Mouse (Mus musculus) MEL (cell line): ENCODE data around the gene Pex13.

ENCODE experiments used
- CTCF ChIP-seq, 3 experiments: IDR thresholded peaks in 2 of 3; conservative IDR thresholded peaks in 1 of 3; 2 replicates each; pipeline ENCODE4 v1.5.1; 2011 to 2012; ENCODE audit warnings: low read length in 3 of 3, low read depth in 2 of 3, mild to moderate bottlenecking in 2 of 3, improper control_type of control experiment in 1 of 3, inconsistent platforms in 1 of 3, mixed read lengths in 1 of 3, moderate library complexity in 1 of 3; ENCODE audit not compliant: control insufficient read depth in 1 of 3, insufficient read depth in 1 of 3, poor library complexity in 1 of 3, severe bottlenecking in 1 of 3
- EP300 ChIP-seq, 2 experiments: IDR thresholded peaks; 2 replicates each; pipeline ENCODE4 v1.6.1; 2011; ENCODE audit warnings: improper control_type of control experiment in 2 of 2, low read length in 2 of 2, low read depth in 1 of 2, mild to moderate bottlenecking in 1 of 2
- GABPA ChIP-seq: IDR thresholded peaks from 2 replicates; pipeline ENCODE4 v1.6.1; 2012; ENCODE audit warnings: low read depth, mild to moderate bottlenecking, inconsistent platforms, low read length, improper control_type of control experiment, moderate library complexity
- GATA1 ChIP-seq: IDR thresholded peaks from 2 replicates; pipeline ENCODE4 v1.6.1; 2011; ENCODE audit warnings: low read depth, low read length, improper control_type of control experiment
- HCFC1 ChIP-seq: IDR thresholded peaks from 2 replicates; pipeline ENCODE4 v1.6.1; 2012; ENCODE audit warnings: low read depth, mild to moderate bottlenecking, inconsistent platforms, low read length, improper control_type of control experiment, moderate library complexity
- MEF2A ChIP-seq: IDR thresholded peaks from 2 replicates; pipeline ENCODE4 v1.6.1; 2014; ENCODE audit warnings: low read depth, mild to moderate bottlenecking, inconsistent platforms, low read length, improper control_type of control experiment; ENCODE audit not compliant: poor library complexity, insufficient replicate concordance, severe bottlenecking; ENCODE audit errors: extremely low read depth
- POLR2A ChIP-seq, 2 experiments: IDR thresholded peaks; 2 replicates each; pipeline ENCODE4 v1.6.1; 2011 to 2012; ENCODE audit warnings: low read length in 2 of 2, mild to moderate bottlenecking in 2 of 2, control low read depth in 1 of 2, improper control_type of control experiment in 1 of 2, low read depth in 1 of 2, moderate library complexity in 1 of 2; ENCODE audit not compliant: control insufficient read depth in 1 of 2, insufficient read depth in 1 of 2, poor library complexity in 1 of 2
- TBP ChIP-seq: IDR thresholded peaks from 2 replicates; pipeline ENCODE4 v1.8.0; 2011; ENCODE audit warnings: low read depth, low read length, improper control_type of control experiment
- ZC3H11A ChIP-seq: IDR thresholded peaks from 2 replicates; pipeline ENCODE4 v1.6.1; 2012; ENCODE audit warnings: low read depth, mild to moderate bottlenecking, inconsistent platforms, low read length, improper control_type of control experiment

- TF ChIP-seq CTCF (IDR thresholded peaks at IDR 0.05 in 2 of 3, conservative IDR thresholded peaks at IDR 0.05 in 1 of 3; ENCODE audit: control insufficient read depth in 1 of 3, insufficient read depth in 1 of 3, low read depth in 2 of 3, low read length in 3 of 3, poor library complexity in 1 of 3, severe bottlenecking in 1 of 3) (no peak), POLR2A (IDR thresholded peaks at IDR 0.05; ENCODE audit: control insufficient read depth in 1 of 2, insufficient read depth in 1 of 2, low read depth in 1 of 2, low read length in 2 of 2, poor library complexity in 1 of 2) (no peak), GATA1 (no peak), ZC3H11A (no peak), HCFC1 (no peak), EP300 (IDR thresholded peaks at IDR 0.05; ENCODE audit: low read depth in 1 of 2, low read length in 2 of 2) (peak in 1 of 2 experiments; percentile 44; a peak in 1 of 4 replicates), TBP (no peak), MEF2A (no peak), GABPA (no peak)
These were observed 17.9 kb downstream of the Pex13 start for GRCm38 (mm10) chr11:23647835-23648234.
